Mouse (Mus musculus): Measurements from ENCODE around the gene Klc3. TPM values are rescaled to one million over a fixed set of nuclear protein-coding genes. Genes with fewer than 3 reads are reported as not detected.

Klc3 gene
- total and polyA plus RNA-seq, 3 experiments: 0.17 to 3.9 TPM; not detected in 1

- Histone ChIP-seq H3K4me3 (replicated peaks in 1 of 3; ENCODE audit: low read depth in 2 of 3, low read length in 2 of 3, poor library complexity in 1 of 3) (peak within 1 kb of the TSS; percentile 60 to 88 (median 84)), H3K79me2 (replicated peaks; ENCODE audit: control insufficient read depth, extremely low read depth, insufficient read depth, poor library complexity, severe bottlenecking) (peaks cover 24% of the 10 kb centered on the region), H3K9ac (ENCODE audit: insufficient read depth, low read depth) (peak within 1 kb of the TSS; percentile 69), H3K4me2 (ENCODE audit: insufficient read depth, low read depth, poor library complexity, severe bottlenecking) (peak within 1 kb of the TSS; percentile 79), H3K4me1 (ENCODE audit: control insufficient read depth in 1 of 2, insufficient read depth in 2 of 2) (peaks cover 3 to 9% of the 10 kb centered on the region in 2 experiments; a peak in 3 of 4 replicates), H3K27me3 (replicated peaks) (no peaks in the 10 kb centered on the region), H3K27ac (ENCODE audit: insufficient read depth, low read depth) (no peak within 1 kb of the TSS), H3K36me3 (replicated peaks in 1 of 2; ENCODE audit: control insufficient read depth in 1 of 2, insufficient read depth in 1 of 2, low read length in 1 of 2) (peaks cover 29 to 34% of the 10 kb centered on the region in 2 experiments), H3K9me3 (replicated peaks; ENCODE audit: low read length) (no peaks in the 10 kb centered on the region)
- dilution Hi-C loops (cut with MboI; ENCODE audit: extremely low pct_ligation_motif_present, extremely low pct_unique_long_range_greater_than_20kb, low sequenced_read_pairs) (no loop called here), in situ Hi-C loops (cut with MboI; ENCODE audit: low pct_ligation_motif_present, low pct_unique_long_range_greater_than_20kb, low sequenced_read_pairs) (no loop called here)
- TF ChIP-seq CHD1 (IDR thresholded peaks at IDR 0.05; ENCODE audit: low read depth, low read length) (no peak), SIN3A (IDR thresholded peaks at IDR 0.05; ENCODE audit: low read length) (peak; percentile 88), USF2 (conservative IDR thresholded peaks at IDR 0.05; ENCODE audit: low read depth, low read length) (no peak), RCOR1 (conservative IDR thresholded peaks at IDR 0.05; ENCODE audit: low read depth, low read length) (no peak), MEF2A (IDR thresholded peaks at IDR 0.05; ENCODE audit: borderline replicate concordance, low read depth, low read length) (peak; percentile 54; the same call in 1 of the 2 replicates), ZMIZ1 (IDR thresholded peaks at IDR 0.05; ENCODE audit: low read depth, low read length) (no peak), UBTF (IDR thresholded peaks at IDR 0.05; ENCODE audit: low read depth, low read length) (no peak), ZNF384 (IDR thresholded peaks at IDR 0.05; ENCODE audit: low read depth, low read length) (no peak), CTCF (conservative IDR thresholded peaks at IDR 0.05 in 1 of 2, IDR thresholded peaks at IDR 0.05 in 1 of 2; ENCODE audit: low read depth in 2 of 2, low read length in 2 of 2) (no peak), NELFE (IDR thresholded peaks at IDR 0.05; ENCODE audit: low read depth, low read length) (no peak), POLR2A (IDR thresholded peaks at IDR 0.05; ENCODE audit: low read depth, low read length) (peak; percentile 69), MYC (IDR thresholded peaks at IDR 0.05; ENCODE audit: low read depth, low read length) (no peak; the same call in 1 of the 2 replicates), TBP (conservative IDR thresholded peaks at IDR 0.05; ENCODE audit: low read depth, low read length) (peak; percentile 66), E2F4 (IDR thresholded peaks at IDR 0.05; ENCODE audit: insufficient replicate concordance, low read depth, low read length) (no peak), ZKSCAN1 (IDR thresholded peaks at IDR 0.05; ENCODE audit: borderline replicate concordance, low read depth, low read length) (no peak), NRF1 (IDR thresholded peaks at IDR 0.05; ENCODE audit: low read depth, low read length) (peak; percentile 95), PAX5 (IDR thresholded peaks at IDR 0.05; ENCODE audit: low read length) (no peak), SMC3 (IDR thresholded peaks at IDR 0.05; ENCODE audit: low read depth, low read length) (no peak), ELF1 (IDR thresholded peaks at IDR 0.05; ENCODE audit: low read depth, low read length) (peak; percentile 71), JUN (IDR thresholded peaks at IDR 0.05; ENCODE audit: insufficient read depth, low read depth, low read length) (no peak), GABPA (IDR thresholded peaks at IDR 0.05; ENCODE audit: insufficient replicate concordance, low read depth, low read length) (no peak; the same call in 1 of the 2 replicates), BHLHE40 (IDR thresholded peaks at IDR 0.05; ENCODE audit: low read depth, low read length) (peak; percentile 50; the same call in 1 of the 2 replicates), MAX (IDR thresholded peaks at IDR 0.05; ENCODE audit: low read length) (peak; percentile 68; the same call in 1 of the 2 replicates), RAD21 (IDR thresholded peaks at IDR 0.05; ENCODE audit: low read depth, low read length) (no peak), MAFK (IDR thresholded peaks at IDR 0.05; ENCODE audit: insufficient replicate concordance, low read length) (no peak), ZC3H11A (IDR thresholded peaks at IDR 0.05; ENCODE audit: low read depth, low read length) (no peak), CHD2 (IDR thresholded peaks at IDR 0.05; ENCODE audit: low read length) (peak; percentile 50; the same call in 1 of the 2 replicates), HCFC1 (IDR thresholded peaks at IDR 0.05; ENCODE audit: low read depth, low read length) (peak; percentile 91), JUND (conservative IDR thresholded peaks at IDR 0.05; ENCODE audit: low read depth, low read length) (no peak), MAZ (IDR thresholded peaks at IDR 0.05; ENCODE audit: low read depth, low read length) (no peak), MXI1 (IDR thresholded peaks at IDR 0.05; ENCODE audit: low read depth, low read length) (peak; percentile 60; the same call in 1 of the 2 replicates), IRF4 (IDR thresholded peaks at IDR 0.05; ENCODE audit: low read depth, low read length) (peak; percentile 73; the same call in 1 of the 2 replicates), POLR2AphosphoS2 (IDR thresholded peaks at IDR 0.05; ENCODE audit: low read depth, low read length) (no peak), KAT2A (IDR thresholded peaks at IDR 0.05; ENCODE audit: insufficient replicate concordance, low read length) (0 out of 2 replicates have a peak, but pooled peaks have one; percentile 53), EP300 (IDR thresholded peaks at IDR 0.05; ENCODE audit: low read length) (no peak), USF1 (IDR thresholded peaks at IDR 0.05; ENCODE audit: low read depth, low read length) (no peak), ETS1 (conservative IDR thresholded peaks at IDR 0.05; ENCODE audit: low read depth, low read length) (no peak), TCF12 (IDR thresholded peaks at IDR 0.05; ENCODE audit: low read depth, low read length) (peak; percentile 67; the same call in 1 of the 2 replicates)
- DNase-seq (ENCODE audit: extremely low read depth): peak; percentile 99
Measured at GRCm38 (mm10) chr7:19381377-19382165, 22.3 kb downstream of the Klc3 start, which contains the start of gene Ercc2. TSS of gene Ercc2 (plus strand) at chr7:19382010.
